Mouse (Mus musculus) kidney, adult 11 months (tissue): ENCODE data around the gene Il22ra1.

Source experiments
- DNase-seq: peaks from one replicate; pipeline ENCODE4 v3.0.0; 2022

Gene Il22ra1

GRCm38 (mm10) chr4:135736903-135737302 lies 8.9 kb downstream of the Il22ra1 start:
- DNase-seq, result no peak

- no peak for DNase-seq
Measured at GRCm38 (mm10) chr4:135738237-135738636, 10.3 kb downstream of the Il22ra1 start.

GRCm38 (mm10) chr4:135739148-135739547 lies 11.2 kb downstream of the Il22ra1 start:
- DNase-seq, result no peak

GRCm38 (mm10) chr4:135739672-135740071 lies 11.7 kb downstream of the Il22ra1 start:
- no peak for DNase-seq

- no peak for DNase-seq
Measured at GRCm38 (mm10) chr4:135743520-135743919, 15.5 kb downstream of the Il22ra1 start.

- DNase-seq, result no peak
Measured at GRCm38 (mm10) chr4:135744726-135745448, 16.9 kb downstream of the Il22ra1 start.

GRCm38 (mm10) chr4:135745613-135746012 lies 17.6 kb downstream of the Il22ra1 start:
- DNase-seq, result no peak

GRCm38 (mm10) chr4:135750896-135751295 lies 22.9 kb downstream of the Il22ra1 start:
- no peak for DNase-seq

GRCm38 (mm10) chr4:135752106-135752778 lies 24.3 kb downstream of the Il22ra1 start:
- DNase-seq, result no peak

- no peak for DNase-seq
Measured at GRCm38 (mm10) chr4:135752779-135753164, 24.8 kb downstream of the Il22ra1 start.

GRCm38 (mm10) chr4:135758331-135758730 lies 30.4 kb downstream of the Il22ra1 start:
- no peak for DNase-seq

GRCm38 (mm10) chr4:135758825-135759224 lies 30.9 kb downstream of the Il22ra1 start:
- DNase-seq, result no peak

- DNase-seq, result no peak
Measured at GRCm38 (mm10) chr4:135759356-135759976, 31.5 kb downstream of the Il22ra1 start, which contains the start of gene Myom3. TSS of gene Myom3 (plus strand) at chr4:135759715.

- no peak for DNase-seq
Measured at GRCm38 (mm10) chr4:135761048-135761447, 33.1 kb downstream of the Il22ra1 start.

GRCm38 (mm10) chr4:135761569-135761968 lies 33.6 kb downstream of the Il22ra1 start:
- DNase-seq, result peak; percentile 67

GRCm38 (mm10) chr4:135762251-135762906 lies 34.4 kb downstream of the Il22ra1 start:
- peak; percentile 77 for DNase-seq

- no peak for DNase-seq
Measured at GRCm38 (mm10) chr4:135764700-135765099, 36.7 kb downstream of the Il22ra1 start.

- DNase-seq, result no peak
Measured at GRCm38 (mm10) chr4:135765707-135766106, 37.7 kb downstream of the Il22ra1 start.

- peak; percentile 50 for DNase-seq
Measured at GRCm38 (mm10) chr4:135766976-135767375, 39.0 kb downstream of the Il22ra1 start.

GRCm38 (mm10) chr4:135768572-135769526 lies 40.9 kb downstream of the Il22ra1 start:
- DNase-seq, result no peak

- no peak for DNase-seq
Measured at GRCm38 (mm10) chr4:135770611-135771305, 42.8 kb downstream of the Il22ra1 start.
